Mouse (Mus musculus) limb, embryonic 12.5 days (tissue): ENCODE results near the gene Zfx. TPM values are rescaled to one million over a fixed set of nuclear protein-coding genes. Genes with fewer than 3 reads are reported as not detected.

Experiments
- ATAC-seq: fragments of 200-750 bp; cut with Nextera tagmentation; 2 replicates; pipeline ENCODE4 v1.8.0; 2017; ENCODE audit warnings: low read depth, moderate TSS enrichment; ENCODE audit not compliant: insufficient number of reproducible peaks, insufficient read depth, low FRiP score, low TSS enrichment
- H3K27ac ChIP-seq: fragments of 300-500 bp; sonication (generic); 2 replicates; pipeline ENCODE4 v1.5.1; 2016; ENCODE audit warnings: mild to moderate bottlenecking, moderate library complexity
- H3K27me3 ChIP-seq: fragments of 300-500 bp; sonication (generic); 2 replicates; pipeline ENCODE4 v1.6.1; 2016; ENCODE audit warnings: mild to moderate bottlenecking, moderate library complexity
- H3K36me3 ChIP-seq: fragments of 300-500 bp; sonication (generic); 2 replicates; pipeline ENCODE4 v1.6.1; 2016; ENCODE audit warnings: mild to moderate bottlenecking, moderate library complexity
- H3K4me1 ChIP-seq: fragments of 300-500 bp; sonication (generic); replicated peaks from 2 replicates; pipeline ENCODE4 v1.6.1; 2016
- H3K4me2 ChIP-seq: fragments of 300-500 bp; sonication (generic); 2 replicates; pipeline ENCODE4 v1.6.1; 2016; ENCODE audit warnings: mild to moderate bottlenecking, moderate library complexity
- H3K4me3 ChIP-seq: fragments of 300-500 bp; sonication (generic); replicated peaks from 2 replicates; pipeline ENCODE4 v1.5.1; 2016; ENCODE audit warnings: mild to moderate bottlenecking
- H3K9ac ChIP-seq: fragments of 300-500 bp; sonication (generic); replicated peaks from 2 replicates; pipeline ENCODE4 v1.6.1; 2016; ENCODE audit warnings: mild to moderate bottlenecking, moderate library complexity
- H3K9me3 ChIP-seq: fragments of 300-500 bp; sonication (generic); 2 replicates; pipeline ENCODE4 v1.6.1; 2016; ENCODE audit warnings: mild to moderate bottlenecking, moderate library complexity
- whole genome bisulfite sequencing: fragments of 180-500 bp; shearing (Covaris S2); methylation state at CpG from one replicate; pipeline ENCODE4 v1.1.7; 2016; 5-methylcytosine and 5-hydroxymethylcytosine counted together
- polyA plus RNA-seq: library from polyadenylated mRNA; unstranded; fragments of >200 nt; fragmentation: Nextera tagmentation; extraction: Ambion mirVana; gene quantifications from 2 replicates; pipeline ENCODE4 v1.2.1, GENCODE M21; 2016

Gene Zfx
- polyA plus RNA-seq, 1 experiment from 2014 or later = 33.0 TPM

DNA sequence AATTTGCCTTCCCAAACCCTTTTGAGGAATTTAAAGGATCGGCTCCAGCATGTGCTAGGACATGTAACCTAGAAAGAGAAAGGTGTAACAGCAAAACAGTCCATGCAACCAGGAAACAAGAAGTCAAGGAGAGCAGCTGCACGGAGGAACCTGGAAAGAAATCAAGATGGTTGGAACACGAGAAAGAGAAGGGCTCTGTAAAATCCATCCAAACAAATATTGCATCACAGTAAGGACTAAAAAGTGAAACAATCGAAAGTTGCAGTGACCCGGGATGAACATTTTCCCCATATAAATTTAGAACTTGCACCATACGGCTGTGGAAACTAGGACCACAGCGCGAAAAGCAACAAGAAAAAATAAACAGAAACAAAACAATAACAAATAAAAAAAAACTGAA is 62.8 kb downstream of the Zfx start:
- no peaks in the 10 kb centered on the region for H3K9me3 ChIP-seq
- H3K4me3 ChIP-seq = no peak overlapping the region
- WGBS = 80% methylated on average over 8 of the region's 8 CpGs
- ATAC-seq = no peak
- no peak overlapping the region for H3K4me2 ChIP-seq
- H3K4me1 ChIP-seq = no peaks in the 10 kb centered on the region
- no peak overlapping the region for H3K9ac ChIP-seq
- H3K36me3 ChIP-seq = no peaks in the 10 kb centered on the region
- peaks cover 50% of the 10 kb centered on the region for H3K27me3 ChIP-seq
- no peak overlapping the region for H3K27ac ChIP-seq

DNA sequence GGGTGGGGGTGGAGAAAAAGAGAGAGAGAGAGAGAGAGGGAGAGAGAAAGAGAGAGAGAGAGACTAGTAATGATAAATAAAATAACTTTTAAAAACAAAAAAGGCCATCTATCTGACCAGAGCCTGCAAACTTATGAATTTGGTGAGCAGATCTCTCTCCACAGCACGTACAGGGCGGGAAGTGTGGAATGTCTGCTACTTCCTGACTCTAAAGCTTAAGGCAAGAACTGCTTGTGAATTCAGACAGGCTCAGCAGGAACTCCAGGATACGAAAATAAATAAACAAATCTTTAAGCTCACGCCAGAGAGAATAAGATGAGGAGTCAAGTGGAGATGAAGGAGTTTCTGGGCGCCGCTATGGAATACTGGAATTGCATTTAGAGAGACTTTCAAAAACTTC is 64.8 kb downstream of the Zfx start:
- Histone ChIP-seq H3K4me2 (no peak overlapping the region), H3K9me3 (no peaks in the 10 kb centered on the region), H3K36me3 (no peaks in the 10 kb centered on the region), H3K4me1 (no peaks in the 10 kb centered on the region), H3K4me3 (no peak overlapping the region), H3K9ac (no peak overlapping the region), H3K27ac (no peak overlapping the region), H3K27me3 (peaks cover 53% of the 10 kb centered on the region)
- ATAC-seq = no peak
- 33% methylated on average over 6 of the region's 6 CpGs for WGBS

DNA sequence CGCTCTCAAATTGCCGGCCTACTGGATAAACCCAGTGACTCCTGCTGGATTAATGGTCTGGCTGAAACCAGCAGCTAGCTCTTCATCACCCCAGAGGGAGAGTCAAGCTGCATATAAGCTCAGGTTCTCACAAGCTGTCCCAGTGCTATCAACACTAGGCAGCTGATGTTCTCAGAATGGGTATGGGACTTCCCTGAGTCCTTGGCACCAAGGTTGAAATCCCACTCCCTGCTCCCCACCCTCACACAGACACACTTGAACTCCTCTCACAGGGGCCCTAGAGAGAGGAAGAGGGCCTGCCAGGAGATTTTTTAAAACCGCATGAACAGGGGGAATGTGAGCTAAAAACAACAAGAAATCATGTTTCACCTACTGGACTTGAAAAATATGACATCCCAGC is 74.5 kb downstream of the Zfx start:
- Histone ChIP-seq H3K4me2 (no peak overlapping the region), H3K4me3 (no peak overlapping the region), H3K27ac (no peak overlapping the region), H3K27me3 (peaks cover 15% of the 10 kb centered on the region), H3K9me3 (no peaks in the 10 kb centered on the region), H3K9ac (no peak overlapping the region), H3K4me1 (no peaks in the 10 kb centered on the region), H3K36me3 (no peaks in the 10 kb centered on the region)
- ATAC-seq = no peak
- WGBS = 82% methylated on average over 3 of the region's 3 CpGs

DNA sequence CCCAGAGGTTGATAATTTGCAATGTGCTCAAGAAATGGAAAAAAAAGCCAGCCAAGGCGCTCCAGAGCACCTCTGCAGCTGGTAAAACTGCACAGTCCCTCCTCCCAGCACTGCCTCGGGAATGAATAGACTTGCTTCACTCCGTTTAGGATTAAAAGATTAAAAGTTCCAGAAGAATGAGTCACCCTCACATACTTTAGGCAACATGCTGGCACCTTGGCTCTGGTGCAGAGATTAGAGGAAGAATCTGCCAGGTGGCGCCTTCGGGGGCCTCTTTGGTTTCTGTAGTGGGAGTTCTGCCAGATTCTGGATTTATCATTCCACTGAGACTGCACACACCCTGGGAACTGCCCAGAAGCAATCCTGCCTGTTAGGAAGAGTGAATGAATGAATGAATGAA is 75.5 kb downstream of the Zfx start:
- no peak overlapping the region for H3K9ac ChIP-seq
- no peaks in the 10 kb centered on the region for H3K4me1 ChIP-seq
- WGBS = 57% methylated on average over 5 of the region's 5 CpGs
- no peak overlapping the region for H3K4me2 ChIP-seq
- H3K36me3 ChIP-seq = no peaks in the 10 kb centered on the region
- no peaks in the 10 kb centered on the region for H3K9me3 ChIP-seq
- H3K4me3 ChIP-seq = no peak overlapping the region
- no peak overlapping the region for H3K27ac ChIP-seq
- H3K27me3 ChIP-seq = peaks cover 15% of the 10 kb centered on the region
- no peak for ATAC-seq

DNA sequence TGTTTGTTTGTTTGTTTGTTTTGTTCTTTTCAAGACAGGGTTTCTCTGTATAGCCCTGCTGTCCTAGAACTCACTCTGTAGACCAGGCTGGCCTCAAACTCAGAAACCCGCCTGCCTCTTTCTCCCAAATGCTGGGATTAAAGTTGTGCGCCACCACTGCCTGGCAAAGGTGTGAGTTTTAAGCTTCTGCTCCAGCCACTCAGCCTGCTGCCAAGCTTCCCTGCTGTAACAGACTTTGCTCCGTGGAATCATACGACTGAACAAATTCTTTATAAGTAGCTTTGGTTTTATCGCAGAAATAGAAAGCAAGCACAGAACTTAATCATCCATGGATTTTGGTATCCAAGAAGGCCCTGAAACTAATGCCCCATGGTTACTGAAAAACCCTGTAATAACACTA is 76.1 kb downstream of the Zfx start:
- no peaks in the 10 kb centered on the region for H3K36me3 ChIP-seq
- H3K4me1 ChIP-seq = no peaks in the 10 kb centered on the region
- WGBS = 83% methylated on average over 5 of the region's 5 CpGs
- H3K27ac ChIP-seq = no peak overlapping the region
- H3K9ac ChIP-seq = no peak overlapping the region
- peaks cover 15% of the 10 kb centered on the region for H3K27me3 ChIP-seq
- H3K4me2 ChIP-seq = no peak overlapping the region
- ATAC-seq = no peak
- no peak overlapping the region for H3K4me3 ChIP-seq
- no peaks in the 10 kb centered on the region for H3K9me3 ChIP-seq

DNA sequence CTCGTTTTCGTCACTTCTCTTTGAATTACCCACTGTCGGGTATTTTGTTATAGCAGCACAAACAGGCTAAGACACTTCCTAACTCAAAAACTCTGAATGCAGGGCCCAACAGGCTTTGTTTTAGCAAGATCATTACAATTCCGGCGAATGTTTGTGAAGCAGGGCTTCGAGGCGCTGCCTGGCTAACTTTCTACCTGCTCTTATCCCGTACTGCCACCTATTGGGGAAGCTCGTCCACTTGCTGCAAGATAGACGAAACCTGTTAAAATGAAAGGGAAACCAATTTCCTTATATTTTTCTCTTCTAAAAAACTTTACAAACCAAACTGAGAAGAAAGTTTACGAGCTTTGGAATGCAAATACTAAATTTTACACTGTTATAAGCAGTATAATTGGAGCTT is 90.6 kb downstream of the Zfx start:
- H3K9ac ChIP-seq = no peak overlapping the region
- 28% methylated on average over 11 of the region's 11 CpGs for WGBS
- ATAC-seq = no peak
- H3K4me1 ChIP-seq = 0 out of 2 replicates have a peak, but pooled peaks cover 5% of the 10 kb centered on the region
- no peak overlapping the region for H3K27ac ChIP-seq
- H3K36me3 ChIP-seq = no peaks in the 10 kb centered on the region
- no peak overlapping the region for H3K4me3 ChIP-seq
- 0 out of 2 replicates have a peak, but pooled peaks cover 5% of the 10 kb centered on the region for H3K9me3 ChIP-seq
- peaks cover 34% of the 10 kb centered on the region for H3K27me3 ChIP-seq
- no peak overlapping the region for H3K4me2 ChIP-seq

GRCm38 (mm10) chrX:94030081-94030480 is 93.4 kb downstream of the Zfx start:
- Histone ChIP-seq H3K4me2 (no peak overlapping the region), H3K9me3 (0 out of 2 replicates have a peak, but pooled peaks cover 5% of the 10 kb centered on the region), H3K36me3 (no peaks in the 10 kb centered on the region), H3K4me1 (0 out of 2 replicates have a peak, but pooled peaks cover 5% of the 10 kb centered on the region), H3K9ac (no peak overlapping the region), H3K27me3 (peaks cover 42% of the 10 kb centered on the region), H3K27ac (no peak overlapping the region), H3K4me3 (no peak overlapping the region)
- ATAC-seq = no peak
- 43% methylated on average over 7 of the region's 7 CpGs for WGBS

Other genes starting within 250 kb of the Zfx start
- not detected in 2 replicates for gene AU015836, start 155.0 kb downstream of the Zfx start, polyA plus RNA-seq
- 87.7 and 87.8 TPM in 2 replicates for gene Eif2s3x, start 89.2 kb upstream of the Zfx start, polyA plus RNA-seq
- gene Klhl15, start 110.9 kb upstream of the Zfx start, polyA plus RNA-seq = 8.1 and 10.4 TPM in 2 replicates
- gene Fam90a1b, start 243.1 kb upstream of the Zfx start, polyA plus RNA-seq = 0.29 TPM in 1 of 2 replicates, not detected in the other
- 94.1 and 101 TPM in 2 replicates for gene Apoo, start 243.4 kb upstream of the Zfx start, polyA plus RNA-seq